Mouse (Mus musculus) ES-Bruce4 (cell line): Measurements from ENCODE around the gene Cmbl.

ENCODE experiments used
- CTCF ChIP-seq: IDR thresholded peaks from one replicate; pipeline ENCODE4 v1.8.1; 2011; ENCODE audit warnings: low read depth, low read length
- EP300 ChIP-seq: IDR thresholded peaks from 2 replicates; pipeline ENCODE4 v1.6.1; 2011; ENCODE audit warnings: low read depth, low read length; ENCODE audit not compliant: insufficient read depth

GRCm38 (mm10) chr15:31537706-31538105, 27.5 kb upstream of the Cmbl start:
- TF ChIP-seq CTCF (no peak), EP300 (no peak)
